Mouse (Mus musculus): ENCODE results near the gene Cadps2.

- TF ChIP-seq CTCF (IDR thresholded peaks at IDR 0.05; ENCODE audit: borderline replicate concordance, insufficient read depth, low read length), result no peak
- TF ChIP-seq POLR2A (IDR thresholded peaks at IDR 0.05; ENCODE audit: low read depth, low read length), result no peak
These were observed 265.5 kb downstream of the Cadps2 start for GRCm38 (mm10) chr6:23573750-23574149.
